Mouse (Mus musculus) embryonic fibroblast, embryonic 13.5 days (primary cell): Measurements from ENCODE around the gene Osm.

Experiments used
- CTCF ChIP-seq: IDR thresholded peaks from 2 replicates; pipeline ENCODE4 v1.5.1; 2011; ENCODE audit warnings: mild to moderate bottlenecking, control low read depth, low read length, moderate library complexity, borderline replicate concordance; ENCODE audit not compliant: insufficient read depth
- POLR2A ChIP-seq: IDR thresholded peaks from 2 replicates; pipeline ENCODE4 v1.6.1; 2011; ENCODE audit warnings: low read depth, mild to moderate bottlenecking, control low read depth, low read length, moderate library complexity

GRCm38 (mm10) chr11:4261969-4262368 is 25.7 kb downstream of the Osm start:
- TF ChIP-seq CTCF (no peak), POLR2A (no peak)
